Mouse (Mus musculus) kidney, adult 8-10 months (tissue): ENCODE results near the gene Lrp4.

Experiments used
- DNase-seq, 2 experiments: peaks; one replicate each; pipeline ENCODE4 v3.0.0; 2022

Lrp4 gene

DNA sequence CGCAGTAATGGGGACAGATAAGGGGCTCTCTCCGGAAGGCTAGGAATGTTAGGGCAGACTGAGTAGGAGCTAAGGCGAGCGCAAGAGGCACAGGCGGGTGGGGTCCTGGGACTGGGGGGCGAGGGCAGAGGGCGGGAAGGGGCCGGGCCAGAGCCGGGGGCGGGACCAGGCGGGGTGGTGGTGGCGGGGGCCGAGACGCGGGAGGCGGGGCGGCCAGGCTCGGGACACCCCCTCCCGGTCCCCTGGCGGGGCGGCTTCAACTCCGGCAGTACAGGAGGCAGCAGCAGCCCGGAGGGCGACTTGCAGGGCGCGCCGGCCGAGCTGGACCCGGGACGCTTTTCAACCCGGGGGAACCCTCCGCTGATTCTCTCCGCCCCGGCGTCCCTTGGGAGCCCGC, at the start of gene Lrp4:
Gene Lrp4, plus strand, starts transcription at position 253 of the 397 bp plus-strand sequence.
- DNase-seq, result peak; percentile 44 to 62

DNA sequence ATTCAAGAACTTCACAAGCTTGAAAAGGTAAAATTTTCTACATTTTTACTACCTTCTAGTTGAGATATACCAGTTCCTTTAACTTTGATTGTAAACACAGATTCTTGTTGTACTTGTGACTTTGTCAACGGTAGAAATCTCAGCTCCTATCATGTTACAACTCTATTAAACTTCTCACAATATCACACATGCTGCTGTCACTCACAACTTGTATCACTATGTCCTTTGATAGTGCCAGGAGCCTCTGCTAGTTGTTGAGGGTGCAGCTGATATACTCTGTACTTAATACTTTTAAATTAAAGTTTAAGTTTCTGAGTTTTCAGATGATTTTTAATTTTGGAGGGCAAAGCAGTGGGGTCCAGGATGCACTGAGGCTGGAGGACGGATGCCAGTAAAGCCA, 49.3 kb upstream of the Lrp4 start:
- DNase-seq, result no peak

DNA sequence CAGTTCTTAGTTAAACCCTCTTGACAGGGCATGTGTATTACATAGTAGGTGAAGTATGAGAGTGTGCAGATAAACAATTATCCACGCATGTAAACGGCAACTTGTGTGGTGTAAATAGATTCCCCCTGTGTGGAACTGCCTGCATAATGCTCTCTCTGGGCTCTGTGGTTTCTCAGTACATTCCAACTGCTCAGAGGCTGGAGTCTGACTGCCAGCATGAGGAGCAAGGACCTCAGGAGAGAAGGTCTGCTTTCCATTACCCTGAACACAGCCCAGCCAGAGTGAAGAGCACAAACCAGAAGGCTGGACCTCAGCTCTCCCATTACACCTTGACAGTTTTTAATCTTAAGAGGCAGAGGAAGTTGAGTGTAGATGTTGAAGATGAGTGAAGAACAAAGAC, 45.8 kb upstream of the Lrp4 start:
- no peak for DNase-seq

DNA sequence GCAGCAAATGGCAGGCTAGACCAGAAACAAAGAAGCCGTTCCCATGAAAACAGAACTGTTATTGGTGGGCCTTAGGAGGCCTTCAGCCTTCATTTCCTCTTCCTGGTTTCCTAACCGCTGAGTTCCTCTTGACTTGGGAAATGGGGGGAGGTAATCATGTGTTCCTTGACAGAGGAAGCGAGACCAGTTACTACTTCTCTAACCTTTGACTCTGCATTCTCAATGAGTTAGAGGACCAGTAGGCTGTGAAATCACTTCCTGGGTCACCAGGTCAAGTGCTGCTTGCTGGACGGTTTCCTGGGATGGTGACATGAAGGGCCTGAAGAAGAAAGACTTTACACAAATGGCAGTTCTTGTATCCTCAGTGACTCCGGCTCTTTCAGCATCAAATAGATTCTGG, 45.0 kb upstream of the Lrp4 start:
- peak; percentile 30 to 39 for DNase-seq

DNA sequence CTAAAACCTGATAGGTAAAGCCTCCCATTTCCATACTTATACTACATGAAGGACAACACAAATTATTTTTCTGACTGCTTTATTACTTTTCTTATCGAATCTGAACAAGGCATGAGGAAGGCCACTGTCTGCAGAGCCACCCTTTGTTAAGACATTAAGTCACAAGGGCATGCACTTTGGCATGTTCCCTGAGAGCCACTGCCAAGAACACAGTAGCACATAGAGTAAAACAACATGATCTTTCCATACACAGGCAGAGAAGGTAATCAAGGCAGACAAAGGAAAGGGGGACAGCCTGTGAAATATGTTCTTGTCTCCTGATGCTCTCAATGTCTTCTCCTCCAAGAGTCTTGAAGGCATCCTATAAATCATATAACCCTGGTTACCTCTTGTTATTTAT, 43.5 kb upstream of the Lrp4 start:
- DNase-seq, result no peak

DNA sequence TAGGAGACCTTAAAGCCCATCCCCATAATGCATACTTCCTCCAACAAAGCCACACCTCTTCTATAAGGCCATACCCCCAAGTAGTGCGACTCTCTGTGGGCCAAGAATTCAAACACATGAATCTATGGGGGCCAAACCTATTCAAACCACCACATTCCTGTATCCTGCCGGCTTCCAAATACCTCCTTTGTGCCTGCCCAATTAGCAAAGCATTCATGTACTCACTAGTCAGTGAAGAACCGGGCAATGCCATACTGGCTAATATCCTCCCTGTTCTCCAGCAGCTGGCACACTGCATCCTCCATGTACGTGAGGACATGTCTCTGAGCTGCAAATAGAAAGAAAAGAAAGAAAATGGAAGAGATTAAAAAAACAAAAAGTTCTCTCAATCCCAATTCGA, 35.7 kb upstream of the Lrp4 start:
- no peak for DNase-seq

DNA sequence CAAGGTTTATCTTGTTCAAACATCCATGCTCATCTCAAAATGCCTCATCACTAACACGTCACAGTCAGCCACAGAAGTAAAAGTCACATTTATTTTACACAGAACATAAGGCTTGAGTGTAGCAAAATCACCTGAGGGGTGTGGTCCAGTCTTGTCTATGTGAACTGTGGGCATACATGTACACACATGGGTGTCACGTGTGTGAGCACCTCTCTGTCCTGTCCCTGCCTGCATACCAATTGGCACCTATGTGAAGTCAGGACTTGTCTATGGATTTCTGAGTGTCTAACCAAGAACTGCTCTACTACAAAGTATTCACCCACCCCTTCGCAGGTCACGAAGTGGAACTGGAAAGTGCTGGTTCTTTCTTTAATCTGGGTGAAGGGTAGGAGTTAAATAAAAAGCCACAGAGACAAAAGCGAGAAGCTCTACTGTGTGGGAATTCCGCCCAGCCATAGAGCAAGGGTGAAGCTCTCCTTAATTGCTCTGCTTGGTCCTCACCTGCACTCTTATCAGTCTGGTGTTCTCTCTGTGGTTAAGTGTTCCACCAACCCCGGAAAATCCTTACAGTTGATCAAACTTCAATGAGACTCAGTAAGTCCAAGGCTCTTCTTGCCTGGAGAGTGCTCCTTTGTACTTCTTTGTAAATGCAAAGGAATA, 33.1 kb upstream of the Lrp4 start:
- DNase-seq, result no peak

DNA sequence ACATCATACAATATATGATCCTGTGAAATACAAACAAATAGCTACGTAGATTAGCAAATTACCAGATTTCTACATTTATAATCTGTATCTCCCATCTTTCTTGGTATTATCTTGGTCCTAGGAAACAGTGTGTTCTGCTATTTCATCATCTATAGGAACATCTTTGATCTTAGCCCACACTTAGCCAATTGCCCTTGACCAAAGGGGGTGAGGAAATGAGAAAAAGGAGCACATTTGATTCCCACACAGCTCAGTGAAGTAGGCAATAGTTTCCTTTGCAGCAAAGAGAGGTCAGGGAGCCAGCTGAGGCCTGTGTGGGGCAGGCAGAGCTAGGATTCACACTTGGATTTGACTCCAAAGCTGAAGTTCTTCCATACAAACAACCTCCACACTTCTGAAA, 31.0 kb upstream of the Lrp4 start:
- no peak for DNase-seq

DNA sequence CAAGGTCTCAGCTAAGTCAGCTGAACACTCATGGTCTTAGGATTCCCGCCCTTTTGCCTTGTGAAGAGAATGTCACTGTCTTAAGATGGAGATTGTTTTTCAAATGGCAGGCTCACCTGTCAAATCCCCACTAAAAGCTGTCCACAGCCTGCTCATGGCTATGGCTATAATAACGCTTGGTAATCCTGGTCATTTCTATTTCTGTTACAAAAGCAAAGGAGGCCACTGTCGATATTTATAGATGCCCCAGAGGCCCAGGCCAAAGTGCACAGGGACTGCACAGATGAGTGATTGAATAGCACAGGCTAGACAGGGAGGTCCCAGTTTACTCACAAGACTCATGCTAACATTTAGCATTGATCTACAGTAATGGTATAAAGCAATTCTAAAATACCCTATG, 28.2 kb upstream of the Lrp4 start:
- DNase-seq, result no peak

DNA sequence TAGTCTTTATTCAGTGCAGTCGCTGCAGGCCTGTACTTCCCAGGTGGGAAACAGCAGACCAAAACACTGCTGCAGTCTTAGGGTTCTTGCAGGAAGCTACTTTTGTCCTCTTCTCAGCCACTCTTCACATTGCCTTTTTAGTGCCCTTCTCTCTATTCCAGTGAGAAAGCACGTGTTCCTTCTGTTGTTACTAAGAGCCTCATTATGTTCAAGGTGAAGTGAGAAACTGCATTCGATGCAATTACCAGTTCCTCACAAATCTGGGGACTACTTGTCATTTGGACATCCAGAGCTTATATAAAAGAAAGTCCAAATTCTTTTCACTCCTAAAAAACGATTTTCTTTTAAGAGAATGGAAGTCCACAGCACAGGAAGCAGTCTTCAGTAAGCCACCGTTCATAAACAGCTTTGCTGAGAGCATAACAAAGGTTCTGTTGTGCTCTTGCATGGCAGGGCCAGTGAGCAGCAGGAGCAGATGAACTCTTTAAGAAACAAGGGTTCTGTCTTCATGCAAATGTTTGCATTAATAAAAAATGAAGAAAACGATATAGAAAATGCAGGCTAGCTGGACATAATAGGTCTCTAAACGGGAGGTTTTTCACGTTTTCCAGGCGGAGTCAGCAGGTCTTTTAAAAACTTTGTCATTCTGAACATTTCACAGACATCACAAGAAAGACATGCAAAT, 27.3 kb upstream of the Lrp4 start:
- DNase-seq, result no peak

DNA sequence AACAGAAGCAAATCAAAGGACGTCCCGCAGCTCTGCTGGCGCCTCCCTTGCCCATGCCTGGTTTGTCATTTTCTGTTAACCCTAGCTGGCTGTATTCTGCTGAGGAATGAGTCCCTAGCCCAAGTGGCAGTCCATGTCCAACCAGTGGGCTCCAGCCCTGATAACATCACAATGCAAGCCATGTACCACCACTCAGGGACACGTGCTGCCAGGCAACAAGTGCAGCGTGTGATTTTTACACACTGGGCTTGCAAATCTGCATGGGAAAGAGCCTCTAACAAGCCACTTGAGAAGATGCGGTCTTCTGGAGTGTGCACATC, 26.8 kb upstream of the Lrp4 start:
- no peak for DNase-seq

DNA sequence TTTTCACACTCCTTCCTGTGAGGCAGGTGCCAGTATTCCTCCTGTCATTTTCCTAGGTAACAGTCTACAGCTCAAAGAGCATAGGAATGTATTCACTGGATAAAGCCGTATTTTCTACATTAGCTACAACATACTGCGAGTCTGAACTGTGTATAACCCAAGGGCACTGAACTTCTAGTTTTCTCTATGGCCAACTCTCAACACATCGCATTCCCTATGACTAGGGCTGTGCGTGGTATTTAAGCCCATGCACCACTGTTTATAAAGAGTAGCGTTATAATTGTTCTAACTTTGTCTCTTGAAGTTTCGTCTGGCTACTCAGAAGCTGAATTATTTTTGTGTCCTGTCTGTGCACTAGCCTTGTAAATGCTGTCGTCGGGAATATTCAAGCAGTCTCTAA, 20.6 kb upstream of the Lrp4 start:
- DNase-seq, result no peak

DNA sequence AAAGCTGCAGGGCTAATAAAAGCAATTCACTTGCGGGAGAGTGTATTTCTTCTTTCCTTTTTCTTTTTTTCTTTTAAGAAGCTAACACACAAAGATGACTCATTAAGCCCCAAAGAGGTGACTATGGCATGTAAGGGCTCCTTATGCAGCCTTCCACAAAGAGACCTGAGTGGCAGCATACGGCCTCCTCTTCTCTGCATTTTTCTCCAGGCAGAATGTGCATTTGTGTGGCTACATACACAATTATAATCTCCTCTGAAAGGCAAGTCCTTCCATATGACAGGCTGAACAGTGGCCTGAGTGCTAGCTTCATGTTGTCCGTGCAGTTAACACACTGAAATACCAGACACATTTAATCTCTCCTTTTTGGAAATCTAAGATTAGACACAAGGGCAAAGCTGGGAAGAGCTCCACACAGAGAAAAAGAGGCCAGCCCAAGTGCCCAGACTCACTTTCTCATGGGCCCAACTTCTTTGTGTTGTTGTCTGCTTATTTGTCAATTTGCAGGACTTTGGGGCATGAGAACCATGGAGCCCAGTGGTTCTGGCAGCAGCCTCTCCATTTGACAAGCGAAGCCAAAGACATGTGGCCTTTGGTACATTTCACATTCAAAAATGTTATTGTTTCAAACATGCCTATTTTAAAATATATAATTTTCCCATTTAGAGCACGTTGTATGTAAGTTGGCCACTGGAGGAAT, 20.0 kb upstream of the Lrp4 start:
- DNase-seq, result no peak

DNA sequence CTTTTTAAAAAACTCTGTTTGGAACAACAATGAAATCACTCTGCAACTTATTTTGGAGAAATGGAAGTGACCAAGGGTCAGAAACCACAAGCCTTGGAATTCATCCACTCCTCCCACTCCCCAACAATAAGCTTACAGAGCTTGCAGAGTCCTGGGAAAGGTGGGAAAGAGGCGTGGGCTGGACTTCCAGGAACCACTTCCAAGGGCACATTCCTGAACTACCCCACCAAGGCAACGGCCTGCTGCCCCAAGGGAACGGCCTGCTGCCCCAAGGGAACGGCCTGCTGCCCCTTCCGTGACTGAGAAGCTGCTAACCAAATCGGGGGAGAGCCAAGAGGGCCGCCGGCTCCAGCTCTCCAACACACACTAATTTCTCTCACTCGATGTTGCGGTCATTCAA, 18.0 kb upstream of the Lrp4 start:
- DNase-seq, result no peak

DNA sequence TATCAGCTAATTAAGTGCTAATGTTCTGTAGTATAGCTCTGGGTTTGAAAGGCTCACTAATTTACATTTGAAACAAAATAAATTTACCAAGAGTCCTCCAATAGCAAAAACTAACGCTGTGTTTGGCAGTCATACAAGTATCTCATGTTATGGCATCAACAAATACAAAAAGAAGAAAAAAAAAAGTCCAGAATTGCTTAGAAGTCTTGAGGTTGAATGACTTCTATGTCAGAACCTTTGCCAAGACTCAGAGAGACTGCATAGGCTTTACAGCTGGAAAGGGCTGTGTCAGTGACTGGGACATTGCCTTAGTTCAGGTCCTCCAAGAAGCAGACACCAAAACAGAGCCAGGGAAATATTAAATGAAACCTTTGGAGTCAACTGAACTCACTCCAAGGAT, 17.4 kb upstream of the Lrp4 start:
- no peak for DNase-seq

DNA sequence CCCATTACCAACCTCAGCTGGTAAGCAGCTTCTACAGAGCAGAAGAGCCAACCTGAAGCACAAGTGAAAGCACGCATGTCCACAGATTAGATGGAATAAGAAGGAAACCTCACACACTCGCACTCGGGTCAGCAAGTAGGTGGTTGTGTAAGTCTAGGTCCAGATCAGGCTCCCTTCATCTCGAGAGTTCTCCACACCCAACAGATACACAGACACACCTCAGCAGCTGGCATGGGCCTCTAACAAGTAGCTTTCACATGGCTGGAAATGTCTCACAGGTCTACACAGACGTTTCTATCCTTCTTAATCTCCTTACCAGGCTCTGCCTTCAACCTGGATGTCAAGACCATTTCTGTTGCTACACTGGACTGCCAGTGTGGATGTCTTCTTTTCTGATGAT, 16.6 kb upstream of the Lrp4 start:
- DNase-seq, result no peak

DNA sequence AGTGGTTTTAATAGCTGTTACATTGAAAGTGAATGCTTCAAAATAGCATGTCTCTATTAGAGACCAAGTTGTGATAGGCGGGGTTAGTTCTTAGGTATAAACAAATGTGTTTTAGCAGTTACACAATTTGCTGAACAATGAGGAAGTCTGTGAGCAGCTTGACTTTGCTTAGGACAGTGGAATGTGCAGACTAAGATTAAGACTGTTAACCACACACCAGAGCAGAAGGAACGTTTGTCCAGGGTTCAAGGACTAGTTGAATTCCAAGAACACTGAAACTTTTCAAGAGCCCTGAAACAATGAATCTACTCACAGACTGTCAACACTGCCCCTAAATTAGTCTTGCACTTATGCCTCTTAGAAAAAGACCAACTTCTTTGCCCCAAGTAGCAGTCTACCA, 15.6 kb upstream of the Lrp4 start:
- DNase-seq, result no peak

DNA sequence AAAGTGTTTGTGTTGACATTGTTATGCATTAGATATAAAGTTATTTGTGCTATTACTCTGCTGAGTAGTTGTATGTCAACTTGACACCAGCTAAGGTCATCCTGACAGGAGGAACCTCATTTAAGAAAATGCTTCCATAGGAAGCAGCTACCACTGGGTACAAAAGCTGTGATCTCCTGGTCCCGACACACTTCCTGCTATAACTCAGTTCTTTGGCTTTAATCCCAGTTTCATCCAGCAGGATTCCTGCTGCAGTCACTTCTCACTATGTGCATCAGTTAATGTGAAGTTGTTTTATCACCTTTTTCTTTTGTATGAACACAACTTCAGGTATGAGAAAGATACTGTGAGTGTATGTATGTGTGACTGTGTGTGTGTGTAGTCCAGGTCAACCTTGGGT, 15.1 kb upstream of the Lrp4 start:
- no peak for DNase-seq

DNA sequence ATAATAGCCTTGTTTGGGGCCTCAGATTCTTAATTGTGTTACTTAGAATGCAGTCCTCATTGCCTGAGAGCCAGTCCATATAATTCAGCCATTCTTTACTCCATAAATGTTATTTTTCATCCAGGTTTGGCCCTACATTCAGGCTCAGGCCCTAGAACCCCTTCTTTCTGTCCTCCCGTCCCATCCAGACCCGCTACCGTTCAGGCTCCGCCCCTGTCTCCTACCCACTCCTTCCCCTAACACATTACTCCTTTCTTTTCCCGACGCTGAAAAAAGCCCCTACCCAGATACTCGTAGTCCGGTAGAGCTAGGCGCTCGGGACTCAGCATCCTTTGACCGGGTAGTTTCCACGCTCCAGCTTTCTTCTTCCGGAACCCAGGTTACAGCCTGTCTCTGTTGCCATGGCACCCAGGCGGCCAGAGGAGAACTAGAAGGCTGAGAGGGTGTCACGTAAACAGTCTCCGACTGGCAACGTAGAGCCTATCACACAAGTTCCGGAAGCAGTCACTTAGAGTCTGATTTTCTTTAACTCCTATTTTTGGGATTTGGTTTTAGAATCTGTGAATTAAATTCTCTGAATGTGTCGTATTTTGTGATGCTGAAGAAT, 12.9 kb upstream of the Lrp4 start, which contains the start of gene 1110051M20Rik:
Gene 1110051M20Rik, minus strand, starts transcription at position 419 of the 607 bp plus-strand sequence.
- peak; percentile 87 to 90 for DNase-seq

DNA sequence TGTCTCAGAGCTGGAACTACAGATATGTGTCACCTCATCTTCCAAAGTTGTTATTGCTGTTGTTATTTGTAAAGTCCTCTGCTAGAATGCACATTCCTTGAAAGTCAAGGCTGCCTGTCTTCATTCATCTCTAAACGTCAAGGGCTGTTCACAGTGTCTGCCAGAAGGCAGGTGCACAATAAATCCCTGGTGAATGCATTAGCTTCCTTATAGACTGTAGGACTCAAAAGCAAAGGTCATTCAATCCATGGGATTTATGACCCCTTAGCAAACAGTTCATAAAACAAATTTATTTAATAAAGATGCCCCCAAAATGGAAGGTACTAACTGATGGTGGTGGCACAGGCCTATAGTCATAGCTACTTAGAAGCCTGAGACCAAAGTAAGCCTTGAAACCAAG, 7.6 kb upstream of the Lrp4 start:
- no peak for DNase-seq

DNA sequence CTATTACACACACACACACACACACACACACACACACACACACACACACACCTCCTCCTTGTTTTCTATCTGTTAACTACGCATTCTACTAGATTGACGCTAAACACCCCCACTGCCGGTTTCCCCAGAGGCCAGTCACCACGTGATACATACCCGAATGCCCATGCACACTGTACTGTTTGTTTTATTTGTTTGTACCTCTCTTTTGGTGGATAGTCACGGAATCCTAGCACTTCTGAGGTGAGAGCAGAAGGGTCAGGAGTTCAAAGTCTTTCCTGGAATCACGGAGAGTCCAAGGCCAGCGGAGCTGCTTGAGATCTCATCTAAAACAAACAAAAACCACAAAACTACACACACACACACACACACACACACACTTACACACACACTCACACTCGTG, 7.0 kb upstream of the Lrp4 start:
- peak; percentile 47 to 58 for DNase-seq

DNA sequence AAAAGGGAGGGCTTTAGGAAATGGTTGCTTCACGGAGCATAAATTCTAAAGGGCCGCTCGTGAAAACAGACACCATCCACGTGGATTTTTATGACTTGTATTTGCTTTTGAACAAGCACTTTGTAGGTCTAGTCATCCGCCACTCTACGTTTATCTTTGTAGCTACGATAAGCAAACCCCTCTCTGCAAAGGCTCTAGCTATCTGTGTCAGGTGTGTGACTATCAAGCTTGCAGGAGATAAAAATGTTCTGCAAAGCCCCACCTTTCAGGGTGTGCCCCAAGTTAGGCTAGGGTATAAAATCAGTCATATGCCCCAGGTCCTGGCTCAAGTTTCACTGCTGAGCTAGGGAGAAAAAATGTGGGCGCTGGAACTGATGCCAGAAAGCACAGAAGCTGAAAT, 4.7 kb upstream of the Lrp4 start:
- peak; percentile 22 to 25 for DNase-seq

DNA sequence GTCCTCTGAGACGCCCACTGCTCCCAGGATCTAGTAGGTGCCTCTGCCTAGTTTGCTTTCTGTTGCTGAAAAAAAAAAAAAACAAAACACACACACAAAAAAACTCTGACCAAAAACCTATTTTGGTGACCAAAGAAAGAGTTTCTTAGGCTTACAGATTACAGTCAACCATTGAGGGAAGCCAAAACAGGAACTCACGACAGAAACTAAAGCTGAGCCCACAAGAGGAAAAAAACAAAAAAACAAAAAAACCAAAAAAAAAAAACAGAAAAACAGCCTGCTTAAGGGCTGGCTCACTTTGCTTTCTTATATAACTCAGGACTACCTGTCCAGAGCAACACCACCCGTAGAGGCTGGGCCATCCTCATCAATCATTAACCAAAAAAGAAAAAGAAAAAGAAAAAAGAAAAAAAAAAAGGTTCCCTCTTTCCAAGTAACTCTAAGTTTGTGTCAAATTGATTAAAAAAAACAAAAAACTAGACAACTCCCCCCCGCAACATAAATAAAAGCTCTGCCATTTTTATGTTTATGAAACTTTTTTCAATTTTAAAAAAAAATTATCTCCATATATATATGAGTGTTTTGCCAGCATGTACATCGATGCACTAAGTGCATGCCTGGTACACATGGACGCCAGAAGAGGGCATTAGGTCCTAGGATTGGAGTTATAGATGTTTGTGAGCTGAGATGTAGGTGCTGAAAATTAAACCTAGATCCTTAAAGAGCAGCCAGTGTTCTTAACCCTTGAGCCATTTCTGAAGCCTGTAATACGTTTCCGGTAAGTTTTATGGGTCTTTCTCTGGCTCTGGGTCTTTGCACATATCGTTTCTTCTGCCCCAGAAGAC, 3.9 kb upstream of the Lrp4 start:
- DNase-seq, result peak in 1 of 2 experiments; percentile 38
